Mouse (Mus musculus): ENCODE data around the gene Gm43951.
A peak's percentile ranks its signal among the peaks of the same experiment; 100 is the strongest.

The Gm43951 gene

DNA sequence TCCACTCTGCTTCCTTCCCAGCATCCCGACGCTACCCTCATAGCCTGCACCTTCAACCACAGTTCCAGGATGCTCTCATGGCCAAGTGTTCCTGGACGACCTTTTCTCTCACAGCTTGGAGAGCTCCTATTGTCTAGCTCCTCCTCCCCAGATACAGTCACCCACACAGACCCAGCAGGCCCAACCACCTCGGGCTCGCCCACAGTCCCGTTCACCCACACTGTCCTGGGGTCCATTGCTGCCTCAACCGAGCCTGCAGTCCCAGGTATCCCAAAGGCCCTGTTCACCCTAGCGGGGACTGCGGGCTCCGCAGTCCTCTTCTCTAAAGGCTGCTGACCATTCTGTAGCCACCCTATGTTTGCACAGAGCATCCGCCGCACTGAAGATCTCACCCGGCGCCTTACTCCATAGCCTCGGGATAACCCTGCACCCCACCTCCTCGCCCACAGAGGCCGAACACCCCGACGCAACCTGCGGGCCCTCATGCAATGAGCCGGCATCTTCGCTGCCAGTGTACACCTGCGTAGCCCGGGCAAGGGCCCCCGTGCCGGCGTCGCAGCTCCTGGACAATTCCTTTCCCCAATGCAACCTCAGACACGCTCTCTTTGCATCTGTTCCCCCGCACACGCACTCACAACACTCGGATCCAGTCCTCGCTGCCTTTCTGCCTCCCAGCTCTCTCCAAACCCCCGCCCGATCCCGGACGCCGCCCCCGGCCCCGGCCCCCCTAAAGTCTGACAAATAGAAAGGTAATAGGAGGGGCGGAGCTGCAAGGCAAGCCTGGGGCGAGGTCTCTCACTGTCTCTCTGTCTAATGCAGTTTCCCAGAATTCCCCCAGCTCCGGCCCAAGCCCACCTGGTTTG is at the start of gene Gm43951:
Gene Gm43951 (minus strand): TSS at position 500 of the 863 bp plus-strand sequence.
- DNase-seq, result no peak

DNA sequence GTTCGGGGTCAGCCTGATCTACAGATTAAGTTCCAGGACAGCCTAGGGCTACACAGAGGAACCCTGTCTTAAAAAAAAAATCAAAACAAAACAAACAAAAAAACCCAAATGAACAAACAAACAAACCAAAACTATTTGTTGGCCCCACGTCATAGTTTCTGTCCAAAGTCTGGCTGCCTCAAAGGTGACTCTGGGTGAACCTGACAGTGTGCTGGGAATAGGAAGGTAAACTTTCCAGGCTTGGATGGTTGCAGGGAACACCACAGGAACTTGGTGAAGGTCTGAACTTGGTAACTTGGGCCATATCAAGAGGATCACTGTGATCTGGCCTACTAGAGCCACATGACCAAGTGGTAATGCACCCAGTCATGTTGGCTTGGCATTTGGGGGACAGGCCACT is 49.8 kb upstream of the Gm43951 start:
- no peak for DNase-seq

DNA sequence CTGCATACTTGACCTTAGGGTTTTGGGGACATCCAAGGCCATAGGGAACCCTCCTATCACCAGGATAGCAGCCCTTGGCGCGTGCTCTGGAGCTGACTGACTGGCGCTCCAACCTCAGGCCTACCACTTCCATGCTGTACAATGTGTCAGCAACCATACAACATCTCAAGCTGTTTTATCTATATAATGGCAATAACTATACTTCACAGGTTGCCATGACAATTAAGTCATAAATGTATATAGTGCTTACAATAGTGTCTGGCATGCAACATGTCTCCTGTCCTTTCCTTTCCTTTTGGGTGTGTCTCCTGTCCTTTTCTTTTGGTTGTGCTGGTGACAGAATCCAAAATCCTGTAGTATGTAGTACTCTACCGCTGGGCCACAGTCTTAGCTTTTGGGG is 49.0 kb upstream of the Gm43951 start:
- DNase-seq, result no peak

DNA sequence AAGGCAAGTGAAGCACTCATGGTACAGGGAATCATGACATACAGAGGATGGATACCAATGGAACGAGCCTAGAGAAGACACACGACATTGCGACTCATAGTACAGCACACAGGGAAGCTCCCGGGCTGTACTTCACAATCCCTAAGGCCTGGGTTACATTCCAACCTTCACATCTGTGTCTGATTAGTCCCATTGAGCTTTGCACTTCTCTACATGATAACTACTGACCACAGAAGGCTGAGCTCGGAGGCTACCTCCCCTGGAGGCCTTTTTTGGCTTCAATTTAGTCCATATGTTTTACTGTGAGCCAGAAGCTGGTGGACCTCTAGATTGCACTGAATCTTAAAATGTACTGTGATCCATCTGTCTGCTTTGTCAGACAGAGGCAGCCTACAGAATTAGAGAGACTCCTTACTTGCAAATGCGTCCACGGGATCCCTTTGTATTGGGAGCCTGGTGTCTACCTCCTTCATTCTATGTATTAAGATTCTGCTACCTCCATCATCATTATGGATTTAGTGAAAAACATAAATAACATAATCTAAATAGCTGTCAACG is 38.6 kb upstream of the Gm43951 start:
- no peak for DNase-seq

DNA sequence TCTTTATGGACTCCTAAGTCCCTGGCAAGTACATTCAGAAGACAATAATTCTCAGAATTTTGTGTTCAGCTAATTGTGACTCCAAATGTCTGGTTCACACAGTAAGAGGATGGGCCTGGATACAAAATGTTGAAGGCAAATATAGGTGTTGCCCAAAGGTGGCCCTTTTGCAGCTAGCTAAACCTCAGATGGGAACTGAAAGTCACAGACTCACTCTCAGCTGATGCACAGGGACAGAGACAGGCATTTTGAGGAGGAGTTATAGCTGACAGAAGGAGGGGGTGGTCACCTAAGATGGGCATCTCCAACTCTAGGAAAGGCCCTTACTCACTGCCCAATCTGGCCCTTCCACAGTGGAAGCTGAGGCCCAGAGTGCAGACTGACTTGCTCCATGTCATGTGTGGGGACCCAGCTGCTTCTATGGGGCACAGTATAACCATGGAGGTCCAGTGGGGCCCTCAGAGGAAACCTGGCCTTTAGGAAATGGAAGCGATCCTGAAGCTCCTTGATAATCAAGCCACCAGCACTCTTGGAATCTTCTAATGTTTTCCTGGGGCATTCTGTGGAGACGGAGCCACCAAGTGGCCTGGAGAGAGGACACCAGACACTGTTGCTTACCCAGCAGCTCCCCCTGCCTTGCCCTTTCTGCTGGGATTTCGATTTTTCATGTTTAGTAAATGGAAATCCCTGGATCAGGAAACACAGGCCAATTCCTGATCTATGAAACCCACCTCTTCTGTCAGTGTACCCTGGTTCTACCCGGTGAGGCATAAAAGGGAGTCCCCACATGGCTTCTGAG is 33.6 kb upstream of the Gm43951 start:
- DNase-seq, result no peak

DNA sequence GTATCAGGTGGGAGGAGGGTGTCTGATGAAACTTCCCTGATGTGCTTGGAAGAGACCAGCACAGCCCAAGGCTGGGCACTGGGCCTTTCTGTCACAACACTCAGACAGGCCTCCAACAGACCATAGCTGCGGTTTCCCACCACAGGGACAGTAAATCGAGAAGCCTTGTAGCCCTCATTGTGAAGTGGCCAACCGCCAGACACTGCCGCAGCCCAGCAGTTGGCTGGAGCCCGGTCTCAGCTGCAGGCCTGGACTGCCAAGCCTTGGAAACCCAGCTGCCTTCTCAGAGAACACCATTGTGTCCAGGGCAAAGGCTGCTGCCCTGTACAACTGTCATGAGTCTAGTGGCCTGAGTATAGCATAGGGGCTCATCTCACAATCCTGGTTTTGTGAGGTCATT is 27.4 kb upstream of the Gm43951 start:
- no peak for DNase-seq

DNA sequence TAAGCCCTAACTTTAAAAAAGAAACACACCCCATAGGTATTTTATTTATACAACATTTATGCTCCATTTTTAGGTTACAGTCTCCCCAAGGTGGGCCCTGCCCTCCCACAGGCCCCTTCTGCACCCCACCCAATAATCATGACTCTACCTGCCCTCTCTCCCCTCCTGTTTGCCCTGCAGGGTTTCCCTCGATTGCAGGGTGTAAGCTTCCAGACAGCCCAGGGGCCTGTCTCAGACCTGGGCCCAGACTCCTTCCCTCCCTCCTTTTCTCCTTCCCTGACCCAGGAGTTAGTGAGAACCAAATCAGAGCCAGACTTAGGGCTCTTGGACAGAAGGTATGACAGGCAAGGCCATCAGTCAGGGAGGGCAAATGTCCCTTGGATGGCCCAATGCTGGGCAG is 26.4 kb upstream of the Gm43951 start:
- DNase-seq, result no peak

DNA sequence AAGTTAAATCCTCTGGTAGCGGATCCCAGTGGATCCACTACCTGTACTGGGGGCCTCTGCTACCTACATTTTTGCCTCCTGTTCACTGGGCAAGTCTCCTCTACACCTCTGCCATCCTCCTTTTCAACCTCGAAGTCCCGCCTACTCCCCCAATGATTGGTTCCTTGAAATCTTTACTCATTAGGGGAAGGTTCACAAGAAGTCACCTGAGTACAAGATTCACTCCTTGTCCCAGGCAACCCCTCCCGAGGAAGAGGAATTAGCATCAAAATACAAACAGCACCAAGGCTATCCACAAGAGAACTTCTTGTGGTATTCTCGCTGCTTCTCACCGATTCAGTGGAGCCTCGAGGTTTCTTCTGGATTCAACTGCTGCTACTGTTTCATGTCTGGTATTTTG is 25.4 kb upstream of the Gm43951 start:
- no peak for DNase-seq

DNA sequence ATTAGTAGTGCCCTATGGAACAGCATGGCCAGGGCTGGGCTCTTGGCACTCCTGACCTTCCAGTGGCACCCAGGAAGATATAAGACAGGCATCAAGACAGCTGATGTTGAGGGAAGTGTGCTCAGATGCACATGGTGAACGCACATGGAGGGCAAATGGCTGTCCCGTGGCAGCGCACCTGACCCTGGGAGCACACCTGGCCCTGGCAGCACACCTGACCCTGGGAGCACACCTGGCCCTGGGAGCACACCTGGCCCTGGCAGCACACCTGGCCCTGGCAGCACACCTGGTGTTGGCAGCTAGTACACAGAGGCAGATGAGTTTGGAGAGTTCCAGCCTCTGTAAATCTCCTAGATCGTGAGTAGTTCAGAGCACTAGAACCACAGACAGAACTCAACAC is 21.9 kb upstream of the Gm43951 start:
- DNase-seq, result no peak

DNA sequence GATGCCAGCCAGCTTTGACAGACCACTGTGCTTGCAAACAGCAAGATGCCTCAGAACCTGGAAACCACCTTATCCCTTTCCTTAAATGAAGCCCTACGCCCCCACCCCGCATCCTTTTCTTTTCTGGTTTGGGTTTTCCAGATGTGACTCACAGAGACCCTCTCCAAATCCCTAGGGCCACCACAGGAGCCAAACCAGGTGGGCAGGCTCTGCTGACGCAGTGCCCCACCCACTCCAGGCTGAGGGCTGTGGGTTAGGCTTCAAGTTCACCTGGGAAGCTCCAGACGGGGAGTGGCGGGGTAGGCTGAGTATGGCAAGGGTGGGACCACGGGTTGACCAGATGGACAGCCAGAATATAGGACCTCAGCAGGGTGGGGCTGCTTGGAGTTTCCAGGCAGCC is 20.3 kb upstream of the Gm43951 start:
- no peak for DNase-seq

DNA sequence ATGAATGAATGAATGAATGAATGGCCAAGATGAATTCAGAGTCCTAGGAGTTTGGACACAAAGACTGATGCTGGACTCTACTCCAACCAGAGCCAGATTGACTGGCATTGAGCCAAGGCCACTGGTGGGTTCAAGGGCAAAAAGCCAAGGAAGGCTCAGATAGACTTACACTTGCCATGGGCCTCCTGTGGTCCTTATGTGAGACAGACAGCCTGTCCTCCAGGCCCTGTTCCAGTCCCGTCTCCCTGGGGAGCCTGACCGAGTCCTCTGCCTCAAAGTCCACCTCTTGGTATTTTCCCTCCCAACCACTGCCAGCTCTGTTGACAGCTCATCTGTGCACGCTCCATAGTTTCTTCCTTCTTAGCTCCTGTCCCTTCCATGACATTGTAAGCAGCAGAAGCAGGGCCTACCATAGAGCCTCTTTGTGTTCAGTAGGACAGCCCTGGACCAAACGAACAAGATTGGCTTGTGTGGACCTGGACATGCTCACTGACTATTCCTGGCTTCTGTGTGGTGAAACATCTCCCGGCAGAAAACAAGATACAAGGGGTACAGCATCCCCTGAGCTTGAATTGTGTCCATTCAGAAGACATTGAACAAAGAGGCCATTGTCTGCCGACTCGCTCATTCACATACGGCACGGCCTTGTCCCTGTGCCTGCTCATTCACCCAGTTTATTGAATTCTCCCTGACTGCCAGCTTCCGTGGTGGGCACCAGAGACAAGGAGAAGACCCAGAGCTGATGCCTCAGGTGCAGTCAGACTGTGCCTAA is 19.6 kb upstream of the Gm43951 start:
- no peak for DNase-seq

DNA sequence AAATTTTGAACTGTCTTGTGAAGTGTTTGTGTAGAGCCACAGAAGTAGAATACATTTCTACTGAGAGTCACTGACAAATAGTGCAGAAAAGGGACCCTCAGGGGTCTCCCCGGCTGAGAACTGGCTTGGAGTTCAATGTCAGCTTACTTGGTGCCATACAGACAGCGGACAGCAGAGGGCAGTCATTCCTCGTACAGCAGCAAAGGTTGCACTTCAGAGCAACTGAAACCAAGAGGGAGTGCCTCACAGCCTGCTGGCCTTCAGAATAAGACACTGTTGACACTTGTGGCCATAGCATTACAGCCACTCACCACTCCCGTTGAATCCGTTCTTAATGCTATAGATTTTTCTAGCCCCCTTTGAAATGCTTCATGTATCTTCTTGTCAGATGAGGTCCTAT is 18.2 kb upstream of the Gm43951 start:
- peak; percentile 88 for DNase-seq

DNA sequence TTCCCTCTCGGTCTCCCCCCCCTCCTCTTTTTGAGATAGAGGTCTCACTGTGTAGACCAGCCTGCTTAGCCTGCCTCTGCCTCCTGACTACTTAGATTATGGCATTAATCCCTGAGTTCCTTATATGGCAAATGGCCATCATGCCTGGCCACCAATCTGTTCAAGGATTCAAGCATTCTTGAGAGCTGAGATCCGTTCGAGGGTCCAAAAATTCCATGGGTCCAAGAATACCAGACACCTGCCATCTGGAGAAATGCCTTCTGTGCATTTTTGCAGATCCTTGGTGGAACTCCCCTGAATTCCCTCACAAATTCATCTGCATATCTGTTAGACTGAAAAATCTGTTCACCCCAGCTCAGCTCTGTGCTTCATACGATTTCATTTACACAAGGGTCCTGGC is 16.8 kb upstream of the Gm43951 start:
- DNase-seq, result no peak

DNA sequence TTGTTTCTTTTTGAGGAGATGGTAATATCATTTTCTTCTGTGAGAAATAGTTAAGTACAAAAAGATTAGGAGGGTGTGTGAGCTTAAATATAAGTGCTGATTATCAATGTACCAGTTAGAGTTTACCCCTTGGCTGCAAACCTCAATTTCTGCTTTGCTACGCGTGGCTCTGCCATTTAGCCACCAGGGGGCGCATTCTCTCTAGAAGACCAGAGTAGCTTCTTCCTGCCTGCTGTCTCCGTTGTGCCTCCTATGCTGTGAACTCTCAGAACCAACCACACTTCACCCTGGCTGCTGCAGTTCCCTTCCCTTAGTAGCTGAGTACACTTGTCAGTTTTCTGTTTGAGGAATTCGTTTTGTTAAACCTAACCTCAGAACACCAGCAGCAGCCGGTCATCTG is 14.6 kb upstream of the Gm43951 start:
- DNase-seq, result peak; percentile 82

DNA sequence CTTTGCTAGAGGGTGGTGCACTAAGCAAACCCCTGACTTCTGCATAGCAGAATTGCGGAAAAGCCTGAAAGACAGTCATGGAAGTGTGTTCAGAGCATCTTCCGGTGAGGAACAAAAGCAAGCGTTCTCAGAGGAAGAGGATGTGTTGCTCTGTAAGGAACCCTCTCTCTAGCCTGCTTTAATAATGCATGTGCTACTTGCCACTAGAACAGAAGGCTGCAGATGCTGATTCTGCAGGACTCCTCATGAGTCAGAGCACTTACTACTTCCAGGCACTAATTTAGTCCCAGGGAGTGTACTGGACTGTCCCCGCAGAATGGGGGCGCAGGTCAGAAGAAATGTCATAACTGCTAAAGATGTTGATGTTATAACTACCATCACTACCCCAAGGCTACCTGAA is 10.5 kb upstream of the Gm43951 start:
- no peak for DNase-seq

DNA sequence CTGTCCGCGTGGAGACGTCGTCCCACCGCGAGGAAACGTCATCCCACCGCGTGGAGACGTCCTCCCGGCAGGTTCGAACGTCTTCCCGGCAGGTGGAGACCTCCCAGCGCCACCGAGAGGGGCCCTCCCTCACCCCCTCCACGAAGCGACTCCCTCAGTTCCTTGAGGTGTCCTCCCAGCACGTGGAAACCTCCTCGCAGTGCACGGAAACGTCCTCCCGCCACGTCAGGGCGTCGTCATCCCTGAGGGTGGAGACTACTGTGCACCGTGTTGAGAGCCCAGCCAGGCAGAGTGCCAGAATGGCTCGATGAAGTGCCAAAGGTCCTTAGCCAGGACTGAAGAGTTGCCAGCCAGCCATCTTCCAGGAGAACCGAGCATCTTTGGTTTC is 8.8 kb upstream of the Gm43951 start, which contains the start of gene Med31:
Gene Med31 (minus strand): TSS at position 183 of the 388 bp plus-strand sequence.
- peak; percentile 87 for DNase-seq

DNA sequence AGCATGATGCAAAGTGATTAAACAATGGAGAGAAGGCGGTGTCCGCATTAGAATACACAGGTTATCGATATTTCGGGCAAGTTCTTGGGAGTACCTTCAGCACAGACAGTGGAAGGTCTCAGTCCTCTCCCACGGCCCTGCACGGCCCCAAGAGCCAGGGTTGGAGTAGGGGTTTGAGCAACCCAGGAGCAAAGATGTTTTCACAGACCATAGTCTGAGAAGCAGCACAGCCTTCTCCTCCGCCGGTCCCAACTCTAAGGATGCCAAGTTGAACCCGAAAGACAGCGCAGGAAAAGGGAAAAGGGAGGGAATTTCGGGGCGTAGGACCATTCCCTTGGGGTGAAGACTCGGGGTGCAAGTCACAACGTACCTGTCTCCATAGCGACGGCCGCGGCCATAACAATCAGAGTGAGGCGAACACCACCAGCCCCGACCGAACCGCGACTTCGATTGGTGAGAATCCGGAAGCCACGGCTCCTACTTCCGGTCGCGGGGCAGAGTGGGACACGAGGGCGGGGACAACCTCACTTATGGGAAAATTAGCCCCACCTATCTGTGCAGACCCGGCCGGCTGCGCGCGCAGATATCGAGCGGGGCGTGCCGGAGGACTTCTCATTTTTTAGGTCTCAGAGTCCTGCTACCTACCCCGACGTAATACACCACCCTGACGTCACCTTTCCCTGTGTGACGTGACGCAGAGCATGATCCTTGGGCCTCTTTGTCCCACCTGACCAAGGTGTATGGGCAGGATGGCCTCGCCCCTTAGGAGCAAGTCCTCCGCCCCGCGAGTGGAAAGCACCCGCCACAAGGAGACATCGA is 8.2 kb upstream of the Gm43951 start:
- DNase-seq, result peak; percentile 97

DNA sequence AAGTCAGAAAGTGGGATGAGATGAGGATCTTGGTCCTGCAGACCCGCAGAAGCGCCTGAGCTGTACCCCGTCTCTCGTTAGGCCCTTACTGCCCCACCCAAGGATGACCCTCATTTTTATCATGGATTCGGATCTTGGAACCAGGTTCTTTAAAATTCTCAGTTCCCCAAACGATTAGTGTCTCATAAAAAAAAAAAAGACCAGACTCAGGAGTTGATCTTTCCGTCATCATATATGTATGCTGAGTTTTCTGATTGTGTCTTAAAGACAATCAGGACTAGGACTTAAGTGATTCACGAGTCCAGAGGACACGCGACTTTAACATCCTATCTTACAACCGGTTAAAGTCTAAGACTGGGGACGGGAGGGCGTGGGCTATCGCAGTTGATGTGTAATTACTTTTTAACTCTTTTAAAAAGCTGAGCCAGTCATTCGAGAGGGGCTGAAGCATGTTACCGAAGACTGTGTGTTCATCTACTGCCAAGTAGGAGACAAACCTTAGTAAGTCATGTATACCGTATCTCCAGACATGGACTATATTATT is 1.3 kb upstream of the Gm43951 start:
- DNase-seq, result peak; percentile 30

DNA sequence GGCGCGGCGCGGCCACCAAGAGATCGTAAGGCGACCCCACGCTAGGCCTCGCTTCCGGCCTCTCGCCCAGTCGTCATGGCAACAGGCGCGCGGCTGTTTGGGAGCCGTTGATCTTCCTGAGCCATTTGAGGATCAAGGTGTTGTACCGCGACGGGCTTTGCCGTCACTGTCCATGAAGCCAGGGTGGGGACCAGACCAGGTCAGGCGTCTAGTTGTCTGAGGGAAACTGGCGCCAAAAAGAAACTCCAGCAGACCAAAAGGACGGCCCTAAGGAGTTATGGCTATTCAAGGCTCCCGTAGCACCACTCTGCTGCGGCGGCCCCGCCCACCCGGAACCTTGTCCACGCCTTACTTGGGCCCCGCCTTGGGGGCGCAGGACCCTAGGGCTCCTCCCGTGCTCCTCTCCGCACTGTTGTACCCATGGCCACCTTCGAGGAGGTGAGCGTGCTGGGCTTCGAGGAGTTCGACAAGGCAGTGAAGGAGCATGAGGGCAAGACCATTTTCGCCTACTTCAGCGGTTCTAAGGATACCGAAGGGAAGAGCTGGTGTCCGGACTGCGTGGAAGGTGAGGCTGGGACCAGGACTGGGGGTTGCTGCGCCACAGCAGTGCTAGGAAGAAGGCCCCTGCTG is 679 bp upstream of the Gm43951 start, which contains the start of the genes 4933427D14Rik and Txndc17:
Gene 4933427D14Rik (minus strand): TSS at position 256 of the 630 bp plus-strand sequence.
Gene Txndc17 (plus strand): TSS at position 344 of the 630 bp plus-strand sequence.
- peak; percentile 94 for DNase-seq

DNA sequence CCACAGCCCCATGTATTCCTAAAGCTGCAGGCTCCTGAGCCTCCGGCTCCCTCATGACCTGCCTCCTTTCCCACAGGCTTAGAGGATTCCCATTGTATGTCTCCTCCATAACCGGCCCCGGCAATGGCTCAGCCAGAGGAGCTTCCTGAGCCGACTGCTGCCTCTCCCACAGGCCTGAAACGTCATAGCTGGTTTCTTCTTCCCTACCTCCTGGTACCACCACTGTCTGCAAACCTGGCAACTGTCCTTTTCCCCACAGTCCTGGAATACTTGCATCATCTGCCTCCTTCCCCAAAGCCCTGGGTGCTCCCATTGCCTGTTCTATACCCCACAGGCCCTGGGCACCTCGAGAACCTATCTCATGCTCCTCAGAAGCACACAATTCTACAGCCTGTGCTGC is 1.4 kb downstream of the Gm43951 start:
- DNase-seq, result no peak

DNA sequence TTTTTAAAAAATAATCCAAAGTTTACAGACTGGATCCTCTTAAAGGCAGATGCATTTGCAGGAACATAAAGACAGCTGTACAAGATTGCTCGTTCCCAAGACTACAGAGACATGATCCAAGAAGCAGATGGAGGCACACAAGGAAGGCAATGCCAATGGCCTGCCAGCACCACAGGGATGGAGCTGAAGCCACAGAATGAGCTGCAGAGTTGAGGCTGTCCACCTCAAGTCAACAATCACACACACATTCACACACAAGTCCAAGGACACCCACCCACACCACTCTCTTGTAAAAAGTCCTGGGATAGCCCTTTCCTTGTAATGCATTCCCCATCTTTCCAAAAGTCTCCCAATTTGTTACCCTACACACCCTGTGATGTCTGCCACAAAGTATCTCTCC is 3.2 kb downstream of the Gm43951 start:
- no peak for DNase-seq
